Mouse (Mus musculus) thymus, postnatal 10 days (tissue): Measurements from ENCODE around the gene Smim12.

Experiments used
- DNase-seq, 2 experiments: peaks; one replicate each; pipeline ENCODE4 v3.0.0; 2021; ENCODE audit warnings: low spot score in 2 of 2

Smim12 gene

GRCm38 (mm10) chr4:127243552-127243951, at the start of gene Smim12:
Smim12 (plus strand) TSS chr4:127243784.
- peak; percentile 97 to 100 for DNase-seq

GRCm38 (mm10) chr4:127194477-127195269, 48.9 kb upstream of the Smim12 start:
- no peak for DNase-seq

GRCm38 (mm10) chr4:127198609-127199008, 45.0 kb upstream of the Smim12 start:
- no peak for DNase-seq

- peak in 1 of 2 experiments; percentile 15 for DNase-seq
Observed at GRCm38 (mm10) chr4:127199406-127199805, 44.2 kb upstream of the Smim12 start.

GRCm38 (mm10) chr4:127200164-127200722, 43.3 kb upstream of the Smim12 start:
- DNase-seq, result no peak

GRCm38 (mm10) chr4:127200769-127201617, 42.6 kb upstream of the Smim12 start:
- no peak for DNase-seq

GRCm38 (mm10) chr4:127203081-127203480, 40.5 kb upstream of the Smim12 start:
- no peak for DNase-seq

GRCm38 (mm10) chr4:127211318-127211717, 32.3 kb upstream of the Smim12 start:
- no peak for DNase-seq

GRCm38 (mm10) chr4:127214510-127214909, 29.1 kb upstream of the Smim12 start:
- DNase-seq, result no peak

GRCm38 (mm10) chr4:127215103-127215502, 28.5 kb upstream of the Smim12 start:
- no peak for DNase-seq

- no peak for DNase-seq
Observed at GRCm38 (mm10) chr4:127215799-127216198, 27.8 kb upstream of the Smim12 start.

- DNase-seq, result no peak
Observed at GRCm38 (mm10) chr4:127216251-127216651, 27.3 kb upstream of the Smim12 start.

GRCm38 (mm10) chr4:127217048-127217447, 26.5 kb upstream of the Smim12 start:
- DNase-seq, result no peak

- no peak for DNase-seq
Observed at GRCm38 (mm10) chr4:127223291-127223690, 20.3 kb upstream of the Smim12 start.

GRCm38 (mm10) chr4:127223755-127224154, 19.8 kb upstream of the Smim12 start:
- DNase-seq, result no peak

GRCm38 (mm10) chr4:127224444-127225100, 19.0 kb upstream of the Smim12 start:
- DNase-seq, result no peak

GRCm38 (mm10) chr4:127226067-127226466, 17.5 kb upstream of the Smim12 start:
- no peak for DNase-seq

GRCm38 (mm10) chr4:127227051-127227673, 16.4 kb upstream of the Smim12 start:
- DNase-seq, result no peak

GRCm38 (mm10) chr4:127232028-127232427, 11.6 kb upstream of the Smim12 start:
- no peak for DNase-seq

GRCm38 (mm10) chr4:127232551-127232950, 11.0 kb upstream of the Smim12 start:
- no peak for DNase-seq

- no peak for DNase-seq
Observed at GRCm38 (mm10) chr4:127233416-127234125, 10.0 kb upstream of the Smim12 start.
